Mouse (Mus musculus) right cerebral cortex, postnatal 25 days (tissue): ENCODE data around the gene Olfr1348.
"Not testable (repeated sequence)": the region's sequence is repeated elsewhere in the genome, so short reads cannot be mapped to it uniquely, and the experiment has no call there.

Experiments
- DNase-seq: peaks from one replicate; pipeline ENCODE4 v3.0.0; 2022

Olfr1348 gene

DNA sequence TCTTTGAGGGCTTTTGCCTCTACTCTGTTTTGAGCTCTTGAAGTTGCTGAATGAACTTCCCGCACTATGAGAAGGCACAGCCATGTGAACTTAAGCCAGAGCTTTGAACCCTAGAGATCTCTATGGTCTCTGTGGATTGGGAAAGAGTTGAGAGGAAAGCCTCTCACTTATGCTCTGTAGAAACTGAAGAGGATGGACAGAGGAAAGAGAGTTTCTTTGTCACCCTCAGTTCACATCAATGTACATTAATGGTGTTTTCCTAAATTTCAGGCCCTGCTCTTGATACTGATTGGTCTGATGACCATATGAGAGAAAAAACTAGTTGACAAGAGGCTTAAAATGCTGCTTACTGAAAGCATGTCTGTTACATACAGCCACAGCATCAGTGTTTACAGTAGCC is at the start of gene Olfr1348:
Olfr1348 (minus strand) TSS at position 101 of the 400 bp plus-strand sequence.
- no peak for DNase-seq

GRCm38 (mm10) chr7:6526141-6526540 is 17.6 kb upstream of the Olfr1348 start:
- no peak for DNase-seq

DNA sequence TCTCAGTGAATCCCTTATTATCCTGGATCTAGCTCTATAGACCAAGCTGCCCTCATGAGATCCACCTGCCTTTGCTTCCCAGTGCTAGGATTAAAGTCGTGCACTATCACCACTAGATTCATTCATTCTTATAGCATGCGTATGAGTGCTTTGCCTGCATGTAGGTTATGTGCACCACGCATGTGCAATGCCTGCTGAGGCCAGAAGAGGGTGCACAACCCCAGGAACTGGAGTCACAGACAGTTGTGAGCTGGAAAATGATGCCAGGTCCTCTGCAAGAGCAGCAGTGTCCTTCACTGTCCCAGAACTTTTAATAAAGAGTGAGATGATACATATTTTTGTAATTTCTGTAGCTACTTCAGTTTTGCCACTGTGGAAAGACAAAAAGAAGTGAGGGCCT is 16.5 kb upstream of the Olfr1348 start:
- DNase-seq: no peak

DNA sequence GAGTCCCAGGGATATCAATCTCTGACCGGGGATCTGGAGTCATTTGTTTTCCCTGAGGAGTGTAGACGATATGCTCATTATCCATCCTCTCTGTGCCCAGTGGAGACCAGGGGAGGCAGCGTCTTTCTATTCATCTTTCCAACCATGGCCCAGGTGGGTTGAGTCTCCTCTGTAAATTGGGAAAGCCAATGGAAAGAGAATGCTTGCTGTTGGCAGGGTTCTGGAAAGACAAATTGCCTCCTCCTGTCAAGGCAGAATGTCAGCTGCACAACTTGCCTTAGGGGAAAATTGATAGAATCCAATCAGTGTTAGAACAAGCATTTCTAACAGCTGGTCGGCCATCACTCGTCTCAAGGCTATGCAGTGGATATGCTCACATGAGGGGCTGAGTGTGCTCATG is 14.3 kb upstream of the Olfr1348 start, which contains the start of gene Olfr1349:
Olfr1349 (minus strand) TSS at position 101 of the 400 bp plus-strand sequence.
- no peak for DNase-seq

DNA sequence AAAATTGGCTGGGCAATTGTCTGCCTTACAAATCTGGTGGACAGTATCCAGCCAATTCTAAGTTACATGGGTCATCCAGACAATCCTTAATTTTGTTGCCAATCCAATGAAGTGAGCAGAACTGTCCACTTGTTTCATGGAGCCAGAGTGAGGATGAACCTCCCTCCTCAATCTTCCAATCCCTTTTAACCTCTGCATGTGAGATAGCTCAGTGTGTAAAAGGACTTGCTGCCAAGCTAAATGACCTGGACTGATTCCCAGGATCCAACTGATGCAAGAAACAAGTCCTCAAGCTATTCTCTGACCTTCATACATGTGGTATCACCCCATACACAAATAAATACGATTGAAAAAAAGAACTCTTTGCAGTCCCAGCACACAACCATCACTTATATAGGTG is 13.1 kb upstream of the Olfr1348 start:
- DNase-seq: no peak

GRCm38 (mm10) chr7:6499655-6500054 is 8.9 kb downstream of the Olfr1348 start, which contains the start of gene Olfr1347:
TSS of gene Olfr1347 (minus strand) at chr7:6499755.
- no peak for DNase-seq

DNA sequence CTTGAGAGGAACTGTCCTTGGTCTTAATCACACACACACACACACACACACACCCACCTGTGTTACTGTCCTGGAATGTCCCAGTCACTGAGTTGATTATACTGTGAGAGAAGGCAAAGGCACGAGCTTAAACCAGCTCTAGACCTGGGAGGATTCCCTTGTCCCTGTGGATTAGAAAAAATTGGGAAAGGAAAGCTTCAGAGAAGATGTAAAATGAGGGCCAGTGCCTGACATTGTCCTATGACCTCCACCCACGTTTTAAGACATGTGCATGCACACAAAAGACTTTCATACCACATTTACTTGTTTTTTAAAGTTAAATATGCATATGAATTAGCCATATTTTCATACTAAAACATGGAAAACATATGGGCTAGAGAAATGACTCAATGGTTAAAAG is 21.7 kb downstream of the Olfr1348 start, which contains the start of gene Olfr5:
Olfr5 (minus strand) TSS at position 101 of the 400 bp plus-strand sequence.
- DNase-seq: no peak

- not testable (repeated sequence) for DNase-seq
These were observed 30.9 kb downstream of the Olfr1348 start for GRCm38 (mm10) chr7:6477633-6478032.

DNA sequence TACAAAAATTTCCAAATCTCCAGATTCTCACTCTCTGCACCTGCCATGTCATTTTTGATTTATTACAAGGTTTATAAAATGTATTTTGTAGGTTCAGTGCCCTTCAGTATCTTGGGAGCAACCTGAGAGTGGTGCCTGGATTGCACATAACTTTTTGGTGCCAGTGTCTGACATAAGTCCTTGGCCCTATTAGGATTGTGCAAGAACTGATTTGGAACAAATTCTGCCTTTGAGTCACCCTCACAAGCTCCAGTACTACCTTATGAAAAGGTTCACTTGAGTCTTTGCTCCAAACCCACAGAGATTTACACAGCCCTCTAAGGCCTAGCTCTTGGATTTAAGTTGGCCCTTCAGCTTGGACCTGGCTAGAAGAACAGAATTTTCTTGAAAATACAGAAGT is 41.6 kb downstream of the Olfr1348 start, which contains the start of gene Olfr1346:
Olfr1346 (plus strand) TSS at position 151 of the 400 bp plus-strand sequence.
- no peak for DNase-seq

DNA sequence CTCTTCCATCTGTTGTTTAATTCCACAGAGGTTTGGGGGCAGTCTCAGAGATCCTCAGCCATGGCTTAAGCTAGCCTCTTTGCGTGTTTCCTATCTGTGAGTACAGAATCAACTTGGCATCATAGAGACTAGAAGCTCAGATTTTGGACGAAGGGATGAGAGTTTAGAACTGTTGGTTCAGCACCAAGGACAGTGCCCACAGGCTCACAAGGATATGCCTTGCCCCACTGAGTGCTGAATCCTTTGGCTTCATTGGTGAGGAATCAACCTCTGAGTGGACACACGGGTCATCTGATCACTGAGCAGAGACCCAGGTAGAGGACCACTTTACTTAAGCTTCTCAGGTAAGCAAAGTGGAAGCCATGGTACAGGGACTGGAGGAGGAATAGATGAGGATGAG is 52.1 kb downstream of the Olfr1348 start:
- DNase-seq: no peak

- no peak for DNase-seq
These were observed 52.7 kb downstream of the Olfr1348 start, which contains the start of gene Olfr1336 for GRCm38 (mm10) chr7:6455868-6456267. TSS of gene Olfr1336 (plus strand) at chr7:6456168.
